Mouse (Mus musculus) heart, postnatal 36 days (tissue): ENCODE data around the gene Uri1. TPM values are rescaled to one million over a fixed set of nuclear protein-coding genes. Genes with fewer than 3 reads are reported as not detected.

Experiments used
- DNase-seq, 2 experiments: peaks; one replicate each; pipeline ENCODE4 v3.0.0; 2021 to 2022
- intact Hi-C: fragments of 180-260 bp; cut with DNase I; formaldehyde crosslinking; loops from one replicate; pipeline ENCODE4 v1.15.1; 2025
- total RNA-seq, 2 experiments: library from RNA; stranded (reverse); gene quantifications; 2 replicates each; pipeline ENCODE4 v1.2.3; 2021

Uri1 gene
- total RNA-seq, 2 experiments from 2014 or later: 20.1 to 22.2 TPM

- intact Hi-C loops: no loop called here
These were observed 4.7 kb downstream of the Uri1 start for GRCm38 (mm10) chr7:38018416-38019368.

GRCm38 (mm10) chr7:38015356-38015755 is 8.0 kb downstream of the Uri1 start:
- no peak for DNase-seq
- intact Hi-C loops: no loop called here

More at GRCm38 (mm10) chr7:38018416-38019368, 4.7 kb downstream of the Uri1 start:
- DNase-seq: peak; percentile 67 to 80

- no peak for DNase-seq
- intact Hi-C loops: no loop called here
These were observed 9.4 kb downstream of the Uri1 start for GRCm38 (mm10) chr7:38013946-38014345.

GRCm38 (mm10) chr7:38012811-38013210 is 10.5 kb downstream of the Uri1 start:
- no peak for DNase-seq
- intact Hi-C loops: no loop called here

GRCm38 (mm10) chr7:38008359-38008758 is 15.0 kb downstream of the Uri1 start:
- intact Hi-C loops: no loop called here
- no peak for DNase-seq

- no peak for DNase-seq
- intact Hi-C loops: no loop called here
These were observed 20.9 kb downstream of the Uri1 start for GRCm38 (mm10) chr7:38002451-38002850.

GRCm38 (mm10) chr7:37999691-38000090 is 23.7 kb downstream of the Uri1 start:
- no peak for DNase-seq
- intact Hi-C loops: no loop called here

- intact Hi-C loops: no loop called here
- no peak for DNase-seq
These were observed 30.5 kb downstream of the Uri1 start for GRCm38 (mm10) chr7:37992861-37993260.

GRCm38 (mm10) chr7:37984866-37985265 is 38.5 kb downstream of the Uri1 start:
- intact Hi-C loops: no loop called here
- DNase-seq: no peak

GRCm38 (mm10) chr7:37983471-37983870 is 39.9 kb downstream of the Uri1 start:
- intact Hi-C loops: no loop called here
- no peak for DNase-seq

GRCm38 (mm10) chr7:37979729-37980128 is 43.6 kb downstream of the Uri1 start:
- intact Hi-C loops: no loop called here
- no peak for DNase-seq

GRCm38 (mm10) chr7:37978412-37978811 is 44.9 kb downstream of the Uri1 start:
- intact Hi-C loops: no loop called here
- no peak for DNase-seq

GRCm38 (mm10) chr7:37977676-37978075 is 45.7 kb downstream of the Uri1 start:
- DNase-seq: no peak
- intact Hi-C loops: no loop called here

GRCm38 (mm10) chr7:37972999-37973555 is 50.3 kb downstream of the Uri1 start:
- DNase-seq: no peak
- intact Hi-C loops: no loop called here

GRCm38 (mm10) chr7:37972571-37972970 is 50.8 kb downstream of the Uri1 start:
- intact Hi-C loops: no loop called here
- DNase-seq: no peak

GRCm38 (mm10) chr7:37962326-37962725 is 61.0 kb downstream of the Uri1 start:
- no peak for DNase-seq
- intact Hi-C loops: no loop called here

GRCm38 (mm10) chr7:37961247-37961646 is 62.1 kb downstream of the Uri1 start:
- intact Hi-C loops: no loop called here
- DNase-seq: no peak

GRCm38 (mm10) chr7:37951841-37952240 is 71.5 kb downstream of the Uri1 start:
- DNase-seq: no peak
- intact Hi-C loops: no loop called here

GRCm38 (mm10) chr7:37936459-37936858 is 86.9 kb downstream of the Uri1 start:
- intact Hi-C loops: loop anchor here (10.0 kb wide), 1 partner anchor 162 kb away; the partner anchor contains the start of gene Zfp536
- DNase-seq: no peak

GRCm38 (mm10) chr7:37935786-37936185 is 87.6 kb downstream of the Uri1 start:
- DNase-seq: no peak
- intact Hi-C loops: loop anchor here (2.0 to 10.0 kb wide), 2 partner anchors 161 to 561 kb away; partner anchors contain the start of gene Zfp536

- DNase-seq: peak; percentile 10 to 34
- intact Hi-C loops: loop anchor here (2.0 to 10.0 kb wide), 2 partner anchors 160 to 560 kb away; partner anchors contain the start of gene Zfp536
These were observed 88.6 kb downstream of the Uri1 start for GRCm38 (mm10) chr7:37934770-37935182.
